ENCODE assay signal across 8 mouse cellular contexts in genomic region chr1:86389230-86389629, GRCm38 (mm10). TPM values are rescaled to one million over a fixed set of nuclear protein-coding genes. Genes with fewer than 3 reads are reported as not detected.
DNase-seq lines count a peak whose midpoint lies in the region; ATAC-seq and TF ChIP-seq lines count a peak whose summit lies in the region.

No protein-coding gene starts in this region.

- 0 out of 2 replicates have a peak, but pooled peaks have one; percentile 19 for TF ChIP-seq EP300 in heart, adult 2 months (IDR thresholded peaks at IDR 0.05; ENCODE audit: insufficient read depth, low read depth, low read length)

- ATAC-seq in heart, embryonic 12.5 days (ENCODE audit: insufficient number of reproducible peaks, low FRiP score): no peak
- peak; percentile 67 for ATAC-seq in frontal cortex, adult (ENCODE audit: low TSS enrichment)
- ATAC-seq in inflammation-experienced regulatory T-cells, adult 6 months: peak; percentile 62
- peak; percentile 64 for ATAC-seq in monocyte, adult 5-6 weeks (replicated peaks; ENCODE audit: insufficient number of reproducible peaks, low FRiP score, low TSS enrichment, poor library complexity, severe bottlenecking)

- TF ChIP-seq POLR2A in heart, adult 2 months (IDR thresholded peaks at IDR 0.05; ENCODE audit: insufficient read depth, low read depth, low read length): no peak

- H3K4me2 ChIP-seq in heart, embryonic 12.5 days: no peak overlapping the region

- H3K9ac ChIP-seq in heart, adult 2 months (ENCODE audit: low read depth, low read length): no peak overlapping the region
- no peak overlapping the region for H3K9ac ChIP-seq in heart, embryonic 12.5 days

- peak; percentile 92 for TF ChIP-seq CTCF in heart, adult 2 months (IDR thresholded peaks at IDR 0.05)

- peak; percentile 55 to 83 for DNase-seq in heart, adult 2 months
- peak; percentile 66 for DNase-seq in cerebellum, adult 8-10 months
- peak; percentile 89 for DNase-seq in limb, embryonic 10.5 days (ENCODE audit: low spot score)
- DNase-seq in spleen, postnatal 14 days (ENCODE audit: low spot score in 2 of 2): peak; percentile 44 to 73

- H3K9me3 ChIP-seq in heart, embryonic 12.5 days (replicated peaks): no peaks in the 10 kb centered on the region
- no peaks in the 10 kb centered on the region for H3K9me3 ChIP-seq in limb, embryonic 10.5 days (replicated peaks)

- intact Hi-C loops in heart, adult 2 months (cut with DNase I): loop anchor here (5.0 kb wide), 1 partner anchor 43 kb away; no protein-coding TSS in a partner anchor

- no peaks in the 10 kb centered on the region for H3K27me3 ChIP-seq in heart, adult 2 months (ENCODE audit: control insufficient read depth, insufficient read depth, low read length)
- no peaks in the 10 kb centered on the region for H3K27me3 ChIP-seq in heart, embryonic 12.5 days (replicated peaks)
- H3K27me3 ChIP-seq in limb, embryonic 10.5 days (ENCODE audit: low read depth, poor library complexity, severe bottlenecking): no peaks in the 10 kb centered on the region

- H3K4me3 ChIP-seq in heart, adult 2 months: no peak overlapping the region
- H3K4me3 ChIP-seq in heart, embryonic 12.5 days: no peak overlapping the region
- H3K4me3 ChIP-seq in limb, embryonic 10.5 days: no peak overlapping the region

- WGBS in heart, adult 2 months: 3% methylated on average over 11 of the region's 11 CpGs
- WGBS in heart, embryonic 12.5 days: 2% methylated on average over 11 of the region's 11 CpGs
- 4% methylated on average over 11 of the region's 11 CpGs for whole genome bisulfite sequencing in limb, embryonic 10.5 days

- no peak overlapping the region for H3K27ac ChIP-seq in heart, adult 2 months
- no peak overlapping the region for H3K27ac ChIP-seq in heart, embryonic 12.5 days (ENCODE audit: poor library complexity, severe bottlenecking)
- H3K27ac ChIP-seq in limb, embryonic 10.5 days: no peak overlapping the region

- no peaks in the 10 kb centered on the region for H3K79me2 ChIP-seq in heart, adult 2 months (replicated peaks; ENCODE audit: control insufficient read depth, insufficient read depth, low read length)

- no peaks in the 10 kb centered on the region for H3K36me3 ChIP-seq in heart, adult 2 months (ENCODE audit: control insufficient read depth, insufficient read depth, low read length)
- no peaks in the 10 kb centered on the region for H3K36me3 ChIP-seq in heart, embryonic 12.5 days
- no peaks in the 10 kb centered on the region for H3K36me3 ChIP-seq in limb, embryonic 10.5 days

- no peaks in the 10 kb centered on the region for H3K4me1 ChIP-seq in heart, adult 2 months (ENCODE audit: control insufficient read depth, insufficient read depth, low read length)
- H3K4me1 ChIP-seq in heart, embryonic 12.5 days (replicated peaks): no peaks in the 10 kb centered on the region
- H3K4me1 ChIP-seq in limb, embryonic 10.5 days: no peaks in the 10 kb centered on the region

RNA-seq across cellular contexts. Expression of gene Ncl, which starts 30.0 kb away (rescaled TPM):
- total RNA-seq in heart, adult 2 months (2021): 100 to 1,000 TPM in 1 of 2 experiments, 10 to 100 TPM in 1; 95.9 to 120 TPM
- 7.2 and 10.3 TPM in 2 replicates for polyA plus RNA-seq in heart, adult 2 months (2012; rRNA removed)
- 331 and 337 TPM in 2 replicates for polyA plus RNA-seq in heart, embryonic 12.5 days (2016; fragmentation: Nextera tagmentation; extraction: Ambion mirVana)
- polyA plus RNA-seq in inflammation-experienced regulatory T-cells, adult 6 months (2017; shearing (Covaris generic)): 100 to 1,000 TPM; 345 to 360 (median 358) TPM
- 554 and 638 TPM in 2 replicates for polyA plus RNA-seq in limb, embryonic 10.5 days (2016; fragmentation: Nextera tagmentation; extraction: Ambion mirVana)
- 271 to 340 TPM (median 288 TPM) in 3 replicates for total RNA-seq in monocyte, adult 5-6 weeks (2017)

RNA-seq across cellular contexts. Expression of gene Nmur1, which starts 36.8 kb away (rescaled TPM):
- total RNA-seq in heart, adult 2 months (2021): not detected
- polyA plus RNA-seq in heart, adult 2 months (2012; rRNA removed): not detected in 2 replicates
- not detected in 2 replicates for polyA plus RNA-seq in heart, embryonic 12.5 days (2016; fragmentation: Nextera tagmentation; extraction: Ambion mirVana)
- polyA plus RNA-seq in inflammation-experienced regulatory T-cells, adult 6 months (2017; shearing (Covaris generic)): 1 to 10 TPM in 2 of 3 experiments, under 1 TPM in 1; 0.77 to 2.1 (median 1.5) TPM
- polyA plus RNA-seq in limb, embryonic 10.5 days (2016; fragmentation: Nextera tagmentation; extraction: Ambion mirVana): 0.15 and 0.24 TPM in 2 replicates
- not detected in 3 replicates for total RNA-seq in monocyte, adult 5-6 weeks (2017)

RNA-seq across cellular contexts. Expression of gene Tex44, which starts 36.9 kb away (rescaled TPM):
- total RNA-seq in heart, adult 2 months (2021): not detected
- polyA plus RNA-seq in heart, adult 2 months (2012; rRNA removed): 0.12 and 0.18 TPM in 2 replicates
- not detected in 2 replicates for polyA plus RNA-seq in heart, embryonic 12.5 days (2016; fragmentation: Nextera tagmentation; extraction: Ambion mirVana)
- not detected for polyA plus RNA-seq in inflammation-experienced regulatory T-cells, adult 6 months (2017; shearing (Covaris generic))
- not detected in 2 replicates for polyA plus RNA-seq in limb, embryonic 10.5 days (2016; fragmentation: Nextera tagmentation; extraction: Ambion mirVana)
- total RNA-seq in monocyte, adult 5-6 weeks (2017): not detected in 3 replicates

Comparison
In these comparisons a context has a peak if more than half of its experiments do, and no peak if none do; other contexts are left out.
1. RNA of gene Ncl, which starts 30.0 kb away (polyA plus RNA-seq): 554 to 638 TPM in limb, embryonic 10.5 days, 345 to 360 TPM in inflammation-experienced regulatory T-cells, adult 6 months and 331 to 337 TPM in heart, embryonic 12.5 days; 7.2 to 10.3 TPM in heart, adult 2 months; every median in the first group is over 10 times any median in the second.
2. Peak in every context shown above with its lines, with median percentiles within 50 percentile points of each other: DNase-seq.